Mouse (Mus musculus): ENCODE data around the gene Chgb. TPM values are rescaled to one million over a fixed set of nuclear protein-coding genes. Genes with fewer than 3 reads are reported as not detected.

Chgb gene
- 6.2 and 17.8 TPM in 2 replicates for polyA plus RNA-seq (2016; fragmentation: Nextera tagmentation; extraction: Ambion mirVana)

DNA sequence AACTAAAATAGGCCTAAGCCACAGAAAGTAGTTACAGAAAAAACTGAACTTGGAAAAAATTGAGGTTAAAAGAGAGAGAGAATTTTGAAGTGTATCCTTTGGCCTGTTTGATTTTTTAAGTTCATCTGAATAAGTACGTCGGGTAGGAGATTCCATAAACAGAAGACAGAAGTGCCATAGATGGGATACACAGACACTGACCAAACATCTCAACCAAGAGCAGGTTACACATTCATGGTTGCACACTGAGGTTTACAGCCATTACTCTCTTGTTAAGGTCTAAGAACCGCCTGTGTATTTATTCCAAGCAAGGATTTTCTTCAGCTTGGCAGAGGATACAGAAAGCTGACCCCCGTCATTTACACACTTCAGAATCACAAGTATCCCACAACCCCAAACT lies at the start of gene Chgb:
Gene Chgb, plus strand, starts transcription at position 301 of the 400 bp plus-strand sequence.
- Histone ChIP-seq H3K4me1 (peaks cover 23% of the 10 kb centered on the region), H3K9me3 (replicated peaks) (no peaks in the 10 kb centered on the region)
- 15% methylated on average over 4 of the region's 4 CpGs for WGBS

DNA sequence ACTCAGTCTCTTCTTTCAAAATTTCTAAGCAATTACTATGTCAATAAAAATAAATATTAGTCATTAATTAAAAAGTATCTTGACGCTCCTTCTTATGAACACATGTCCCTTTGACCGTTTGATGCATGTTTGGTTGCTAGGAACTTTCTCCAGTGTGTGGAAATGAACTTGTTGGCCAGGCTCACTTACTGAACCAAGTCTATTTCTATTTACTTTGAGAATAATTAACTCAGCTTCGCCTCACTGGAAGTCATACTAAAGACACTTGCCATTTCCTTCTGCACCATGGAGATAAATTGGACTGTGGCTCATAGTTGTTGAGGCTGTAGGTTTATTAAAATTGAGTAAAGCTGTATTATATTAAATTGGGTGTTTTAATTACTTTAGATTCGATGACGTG lies 48.1 kb upstream of the Chgb start:
- Histone ChIP-seq H3K4me1 (no peaks in the 10 kb centered on the region), H3K4me3 (no peak overlapping the region), H3K36me3 (no peaks in the 10 kb centered on the region), H3K27me3 (ENCODE audit: low read depth, poor library complexity, severe bottlenecking) (no peaks in the 10 kb centered on the region), H3K9me3 (replicated peaks) (no peaks in the 10 kb centered on the region; the same call in 1 of the 2 replicates), H3K27ac (replicated peaks) (no peak overlapping the region)
- 94% methylated on average over 5 of the region's 5 CpGs for WGBS
- DNase-seq (ENCODE audit: low spot score) = no peak

More for the DNA sequence above, at the start of gene Chgb:
- DNase-seq (ENCODE audit: low spot score) = no peak
- Histone ChIP-seq H3K27ac (replicated peaks) (peak within 1 kb of the TSS; percentile 81), H3K4me3 (peak within 1 kb of the TSS; percentile 64), H3K27me3 (ENCODE audit: low read depth, poor library complexity, severe bottlenecking) (no peaks in the 10 kb centered on the region), H3K36me3 (no peaks in the 10 kb centered on the region)

DNA sequence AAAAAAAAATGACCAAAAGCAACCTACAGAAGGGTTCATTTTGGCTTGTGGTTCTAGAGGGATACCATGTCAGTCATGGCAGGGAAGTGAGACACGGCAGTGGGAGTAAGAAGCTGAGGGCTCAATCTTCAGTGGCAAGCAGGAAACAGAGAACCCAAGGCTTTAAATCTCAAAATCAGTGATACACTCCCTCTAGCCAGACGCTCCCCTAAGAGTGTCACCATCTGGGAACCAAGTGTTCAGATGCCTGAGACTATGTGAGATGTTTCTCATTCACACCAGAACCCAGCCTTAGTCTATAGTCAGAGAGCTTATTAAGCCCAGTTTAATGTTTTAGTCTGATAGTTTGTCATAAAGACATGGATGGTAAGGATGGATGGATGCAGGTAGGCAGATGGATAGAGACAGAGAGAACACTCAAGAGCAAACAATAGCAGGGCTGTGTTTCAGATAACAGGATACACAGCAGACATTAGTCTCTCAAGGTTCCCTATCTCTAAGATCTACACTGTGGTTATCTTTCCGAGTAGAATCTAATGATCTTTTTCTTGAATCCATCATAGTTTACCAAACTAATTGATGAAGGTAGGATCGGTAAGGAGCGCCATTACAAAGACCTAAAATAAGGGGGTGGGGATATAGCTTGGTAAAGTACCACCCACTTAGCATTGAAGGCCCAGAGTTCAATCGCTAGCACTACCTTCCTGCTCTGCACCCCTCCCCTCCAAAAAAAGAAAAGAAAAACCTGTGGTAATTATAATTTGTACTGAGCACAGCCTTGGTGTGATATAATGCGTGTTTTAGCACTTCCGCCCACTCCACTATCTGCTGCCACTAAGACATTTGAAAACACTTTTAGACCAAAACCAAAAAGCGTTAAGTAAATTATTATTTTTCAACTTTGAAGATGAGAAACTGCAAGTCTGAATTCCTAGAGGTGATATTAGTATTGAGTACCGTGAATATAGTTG lies 47.2 kb upstream of the Chgb start:
- Histone ChIP-seq H3K9me3 (replicated peaks) (no peaks in the 10 kb centered on the region; the same call in 1 of the 2 replicates), H3K36me3 (no peaks in the 10 kb centered on the region), H3K4me1 (no peaks in the 10 kb centered on the region), H3K4me3 (no peak overlapping the region), H3K27me3 (ENCODE audit: low read depth, poor library complexity, severe bottlenecking) (no peaks in the 10 kb centered on the region), H3K27ac (replicated peaks) (no peak overlapping the region)
- 97% methylated on average over 10 of the region's 10 CpGs for WGBS
- DNase-seq (ENCODE audit: low spot score) = no peak

DNA sequence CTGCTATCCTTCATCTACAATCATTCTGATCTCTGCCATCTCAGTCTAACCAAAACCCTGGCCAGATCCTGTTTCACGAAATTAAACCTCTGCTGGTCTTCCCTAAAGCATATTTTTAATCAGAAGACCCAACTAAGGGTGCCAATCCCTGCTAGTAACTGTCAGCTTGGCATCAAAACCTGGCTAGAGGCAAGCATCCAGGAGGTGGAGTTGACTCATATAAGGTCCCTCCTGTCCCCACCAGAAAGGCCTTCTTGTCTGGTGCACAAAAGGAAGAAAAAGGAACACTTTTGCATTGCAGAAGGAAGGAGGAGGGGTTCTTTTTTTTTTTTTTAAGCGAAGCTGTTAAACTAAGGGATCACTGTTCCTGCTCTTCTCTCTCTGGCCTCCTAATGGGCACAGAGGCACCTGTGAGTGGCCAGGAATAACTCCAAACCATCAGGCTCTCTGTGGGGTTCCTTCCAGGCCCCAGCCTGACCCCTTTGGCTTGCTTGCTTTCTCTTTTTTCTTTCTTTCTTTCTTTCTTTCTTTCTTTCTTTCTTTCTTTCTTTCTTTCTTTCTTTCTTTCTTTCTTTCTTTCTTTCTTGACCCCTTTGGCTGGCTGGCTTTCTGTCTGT lies 42.2 kb upstream of the Chgb start:
- DNase-seq (ENCODE audit: low spot score) = no peak
- Histone ChIP-seq H3K36me3 (no peaks in the 10 kb centered on the region), H3K4me3 (no peak overlapping the region), H3K27ac (replicated peaks) (no peak overlapping the region), H3K4me1 (peaks cover 9% of the 10 kb centered on the region), H3K27me3 (ENCODE audit: low read depth, poor library complexity, severe bottlenecking) (no peaks in the 10 kb centered on the region), H3K9me3 (replicated peaks) (no peaks in the 10 kb centered on the region; the same call in 1 of the 2 replicates)
- WGBS = 58% methylated on average over 2 of the region's 2 CpGs

DNA sequence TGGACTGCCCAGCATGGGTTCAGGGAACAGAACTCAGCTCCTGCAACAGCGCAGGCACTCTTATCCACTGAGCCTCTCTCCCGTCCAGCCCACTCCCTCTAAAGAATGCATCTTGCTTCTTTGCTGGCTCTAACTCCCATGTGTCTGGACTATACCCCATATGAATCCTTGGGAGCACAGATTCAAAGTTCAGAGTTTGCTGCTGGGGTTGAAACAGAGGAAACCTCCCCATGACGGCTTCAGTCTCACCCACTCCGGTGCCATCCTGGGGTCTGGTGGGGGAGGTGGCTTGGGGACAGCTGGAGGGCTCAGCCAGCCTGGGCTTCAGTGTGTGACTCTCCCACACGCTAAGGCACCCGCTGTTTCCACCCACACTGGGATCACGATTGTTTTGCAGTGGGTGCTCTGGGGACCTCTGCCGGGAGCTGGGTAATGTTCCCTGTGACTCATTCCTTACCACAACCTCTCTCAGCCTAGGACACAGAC lies 39.2 kb upstream of the Chgb start:
- H3K9me3 ChIP-seq (replicated peaks) = no peaks in the 10 kb centered on the region
- peak; percentile 22 for DNase-seq (ENCODE audit: low spot score)
- 47% methylated on average over 8 of the region's 8 CpGs for whole genome bisulfite sequencing
- peak overlapping the region; percentile 78 for H3K27ac ChIP-seq (replicated peaks)
- H3K4me1 ChIP-seq = peaks cover 9% of the 10 kb centered on the region
- H3K4me3 ChIP-seq = no peak overlapping the region
- H3K27me3 ChIP-seq (ENCODE audit: low read depth, poor library complexity, severe bottlenecking) = no peaks in the 10 kb centered on the region
- no peaks in the 10 kb centered on the region for H3K36me3 ChIP-seq

DNA sequence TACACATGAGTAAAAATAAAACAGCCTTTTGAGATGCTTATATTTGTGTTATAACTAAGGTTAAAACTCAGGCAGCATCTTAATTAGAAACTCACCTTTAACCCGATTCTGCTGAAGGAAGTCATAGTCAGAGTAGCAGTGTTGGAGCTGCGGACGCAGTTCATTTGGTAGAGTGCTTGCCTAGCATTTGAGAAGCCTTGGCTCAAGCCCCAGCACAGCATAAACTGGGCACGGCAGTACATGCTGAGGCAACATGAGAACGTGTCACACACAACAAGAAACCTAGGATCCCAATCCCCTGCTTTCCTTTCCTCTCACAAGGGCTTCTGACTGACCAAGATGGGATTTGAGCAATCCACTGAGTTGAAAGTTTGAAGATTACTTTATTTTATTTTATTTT lies 36.2 kb upstream of the Chgb start:
- H3K27ac ChIP-seq (replicated peaks) = no peak overlapping the region
- H3K4me1 ChIP-seq = peaks cover 9% of the 10 kb centered on the region
- H3K9me3 ChIP-seq (replicated peaks) = no peaks in the 10 kb centered on the region
- H3K27me3 ChIP-seq (ENCODE audit: low read depth, poor library complexity, severe bottlenecking) = no peaks in the 10 kb centered on the region
- no peak overlapping the region for H3K4me3 ChIP-seq
- DNase-seq (ENCODE audit: low spot score) = no peak
- WGBS = 92% methylated on average over 5 of the region's 5 CpGs
- H3K36me3 ChIP-seq = no peaks in the 10 kb centered on the region

DNA sequence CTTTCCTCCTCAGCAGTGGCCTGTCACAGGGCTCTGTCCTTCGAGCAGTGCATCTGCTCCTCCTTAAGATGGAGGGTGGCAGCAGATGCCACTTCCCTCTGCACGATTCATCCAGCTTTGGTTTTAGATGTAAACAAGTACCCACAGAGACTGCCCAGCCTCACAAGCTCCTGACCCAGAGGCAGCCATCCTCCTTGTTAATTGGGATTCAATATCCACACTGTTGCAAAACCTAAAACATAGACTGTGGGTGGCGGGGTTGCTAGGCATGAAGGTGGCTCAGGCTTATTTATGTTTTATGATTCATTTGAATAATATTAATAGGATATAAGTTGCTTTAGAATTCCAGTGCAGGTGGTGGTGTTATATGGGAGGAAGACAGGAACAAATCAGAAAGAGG lies 35.0 kb upstream of the Chgb start:
- Histone ChIP-seq H3K27me3 (ENCODE audit: low read depth, poor library complexity, severe bottlenecking) (no peaks in the 10 kb centered on the region), H3K9me3 (replicated peaks) (no peaks in the 10 kb centered on the region), H3K36me3 (no peaks in the 10 kb centered on the region), H3K27ac (replicated peaks) (no peak overlapping the region), H3K4me1 (peaks cover 9% of the 10 kb centered on the region), H3K4me3 (no peak overlapping the region)
- DNase-seq (ENCODE audit: low spot score) = no peak
- 83% methylated on average over 3 of the region's 3 CpGs for WGBS

DNA sequence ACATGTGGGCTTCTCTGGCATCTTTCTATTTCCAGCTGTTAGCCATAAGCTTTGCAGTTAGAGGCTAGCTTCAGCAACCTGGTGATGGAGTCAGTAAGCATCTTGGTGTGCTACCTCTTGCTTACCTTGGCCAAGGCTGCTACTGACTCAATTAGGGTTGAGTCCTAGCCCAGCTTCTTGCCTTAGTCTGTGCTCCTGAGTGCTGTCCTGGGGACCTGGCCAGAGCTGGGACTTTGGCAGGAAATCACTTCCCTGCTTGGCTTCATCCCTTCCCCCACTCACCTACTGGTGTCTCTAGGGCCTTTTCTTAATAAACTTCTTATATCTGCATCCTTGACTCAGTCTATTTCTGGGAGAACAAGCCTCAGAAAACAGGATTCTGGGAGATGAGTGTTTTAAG lies 30.4 kb upstream of the Chgb start:
- no peaks in the 10 kb centered on the region for H3K36me3 ChIP-seq
- H3K4me3 ChIP-seq = no peak overlapping the region
- DNase-seq (ENCODE audit: low spot score) = no peak
- no peak overlapping the region for H3K27ac ChIP-seq (replicated peaks)
- no peaks in the 10 kb centered on the region for H3K27me3 ChIP-seq (ENCODE audit: low read depth, poor library complexity, severe bottlenecking)
- H3K9me3 ChIP-seq (replicated peaks) = no peaks in the 10 kb centered on the region
- peaks cover 9% of the 10 kb centered on the region for H3K4me1 ChIP-seq

DNA sequence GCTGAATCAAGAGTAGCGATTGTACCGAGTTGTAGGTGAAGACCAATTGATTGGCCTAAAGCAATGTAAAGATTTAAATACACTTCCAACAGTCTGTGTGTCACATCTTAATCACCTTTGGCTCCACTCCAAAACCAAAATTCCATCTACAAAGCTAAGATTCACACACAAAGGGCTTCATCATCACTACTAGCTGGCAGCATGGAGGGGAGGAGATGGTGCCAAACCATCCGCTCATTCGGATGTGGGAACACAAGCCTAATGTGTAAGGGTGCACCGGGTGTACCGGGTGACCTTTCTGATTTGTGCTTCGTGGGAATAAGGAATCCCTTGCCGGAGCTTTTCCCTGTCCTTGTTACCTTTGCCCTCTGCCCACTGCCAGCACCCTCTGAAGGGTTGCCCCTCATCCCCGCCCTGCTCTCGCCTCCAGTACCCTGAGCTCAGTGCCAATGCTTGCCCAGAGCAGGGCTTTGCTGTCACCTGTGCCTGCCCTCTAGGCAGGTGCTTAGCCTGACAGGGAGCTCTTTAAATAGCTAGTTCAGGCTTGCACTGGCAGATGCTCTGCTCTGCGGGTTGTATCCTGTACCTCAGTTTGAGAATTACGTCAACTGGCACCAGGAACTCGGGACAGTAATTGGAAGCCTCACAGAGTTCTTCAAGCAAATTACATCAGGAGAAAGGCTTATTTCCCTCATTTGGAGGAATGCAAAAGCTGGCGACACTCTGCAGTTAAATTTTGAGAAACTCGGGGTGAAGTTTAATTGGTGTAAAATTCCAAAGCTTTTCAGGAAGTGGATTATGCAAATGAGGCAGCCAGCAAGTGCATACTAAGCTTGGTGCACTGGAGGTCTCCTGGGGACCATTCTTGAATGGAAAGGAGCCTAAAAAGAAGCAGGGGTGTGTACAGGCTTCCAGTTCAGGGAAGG lies 29.7 kb upstream of the Chgb start:
- Histone ChIP-seq H3K4me1 (peaks cover 9% of the 10 kb centered on the region), H3K36me3 (no peaks in the 10 kb centered on the region), H3K27me3 (ENCODE audit: low read depth, poor library complexity, severe bottlenecking) (no peaks in the 10 kb centered on the region), H3K27ac (replicated peaks) (no peak overlapping the region), H3K4me3 (no peak overlapping the region), H3K9me3 (replicated peaks) (no peaks in the 10 kb centered on the region)
- no peak for DNase-seq (ENCODE audit: low spot score)
- 70% methylated on average over 15 of the region's 15 CpGs for WGBS

DNA sequence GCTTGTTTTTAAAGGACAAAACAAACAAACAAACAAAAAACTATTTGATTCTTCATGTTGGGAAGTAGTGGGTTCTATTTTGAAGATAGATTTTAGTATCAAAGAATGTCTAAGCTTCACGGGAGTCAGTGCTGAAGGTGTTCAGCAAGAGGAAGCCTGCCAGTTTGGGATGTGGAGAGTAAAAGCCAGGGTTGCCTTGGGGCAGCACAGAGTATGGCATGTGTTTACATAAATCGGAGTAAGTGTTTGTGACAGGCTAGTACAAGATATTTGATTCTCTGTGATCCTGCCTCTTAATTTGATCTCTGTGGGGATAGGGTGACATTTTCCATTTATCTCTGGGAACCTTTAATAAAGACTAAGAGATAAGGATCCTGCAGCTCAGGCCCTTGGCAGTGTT lies 28.7 kb upstream of the Chgb start:
- Histone ChIP-seq H3K4me1 (peaks cover 9% of the 10 kb centered on the region), H3K4me3 (no peak overlapping the region), H3K27me3 (ENCODE audit: low read depth, poor library complexity, severe bottlenecking) (no peaks in the 10 kb centered on the region), H3K27ac (replicated peaks) (no peak overlapping the region), H3K9me3 (replicated peaks) (no peaks in the 10 kb centered on the region), H3K36me3 (no peaks in the 10 kb centered on the region)
- WGBS = 86% methylated on average over 2 of the region's 2 CpGs
- no peak for DNase-seq (ENCODE audit: low spot score)

DNA sequence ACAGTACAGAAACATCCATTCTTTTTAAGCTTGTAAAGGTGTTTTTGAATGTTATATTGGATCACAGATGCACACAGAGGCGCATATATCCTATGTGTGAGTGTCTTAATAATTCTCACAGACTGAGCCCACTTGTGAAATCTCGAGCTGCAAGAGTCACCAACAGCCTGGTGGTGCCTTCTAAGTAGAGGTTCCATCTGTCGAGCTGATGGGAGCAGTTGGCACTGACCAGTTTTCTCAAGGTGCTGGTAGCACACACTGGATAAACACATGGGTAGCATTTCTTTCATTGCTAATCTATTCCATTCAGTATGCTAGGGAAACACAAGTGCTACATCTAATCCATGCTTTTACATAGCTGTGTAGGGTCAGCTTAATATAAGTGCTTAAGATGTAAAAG lies 27.9 kb upstream of the Chgb start:
- Histone ChIP-seq H3K4me3 (no peak overlapping the region), H3K9me3 (replicated peaks) (no peaks in the 10 kb centered on the region), H3K4me1 (peaks cover 9% of the 10 kb centered on the region), H3K27ac (replicated peaks) (no peak overlapping the region), H3K36me3 (no peaks in the 10 kb centered on the region), H3K27me3 (ENCODE audit: low read depth, poor library complexity, severe bottlenecking) (no peaks in the 10 kb centered on the region)
- DNase-seq (ENCODE audit: low spot score) = no peak
- WGBS = 79% methylated on average over 3 of the region's 3 CpGs

DNA sequence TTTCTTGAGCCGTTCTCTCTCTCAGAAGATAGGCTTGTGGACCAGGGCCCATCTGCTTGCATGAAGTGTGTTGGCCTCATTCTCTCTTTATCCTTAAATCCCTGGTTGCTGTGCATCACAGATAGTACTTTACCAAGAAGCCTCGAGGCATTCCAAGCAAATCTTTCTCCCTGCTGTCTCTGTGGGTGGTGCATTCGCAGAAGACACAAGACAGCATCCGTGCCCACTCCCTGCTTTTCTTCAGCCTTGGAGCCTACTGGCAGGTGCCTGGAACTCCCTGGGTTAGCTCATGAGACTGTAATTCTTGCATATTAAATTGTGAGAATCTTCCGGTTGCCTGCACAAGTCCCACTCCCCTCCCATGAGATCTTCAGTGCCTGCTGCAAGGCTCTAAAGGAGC lies 23.2 kb upstream of the Chgb start:
- Histone ChIP-seq H3K27me3 (ENCODE audit: low read depth, poor library complexity, severe bottlenecking) (no peaks in the 10 kb centered on the region), H3K4me1 (0 out of 2 replicates have a peak, but pooled peaks cover 3% of the 10 kb centered on the region), H3K27ac (replicated peaks) (no peak overlapping the region), H3K36me3 (no peaks in the 10 kb centered on the region), H3K4me3 (no peak overlapping the region), H3K9me3 (replicated peaks) (no peaks in the 10 kb centered on the region)
- DNase-seq (ENCODE audit: low spot score) = no peak
- WGBS = 73% methylated on average over 5 of the region's 5 CpGs
